Mouse (Mus musculus): ENCODE data around the gene Ifit1bl2. TPM values are rescaled to one million over a fixed set of nuclear protein-coding genes. Genes with fewer than 3 reads are reported as not detected.
"Not testable (repeated sequence)": the region's sequence is repeated elsewhere in the genome, so short reads cannot be mapped to it uniquely, and the experiment has no call there.

The Ifit1bl2 gene
- polyA plus RNA-seq, 1 experiment from 2014 or later: 19.9 TPM

DNA sequence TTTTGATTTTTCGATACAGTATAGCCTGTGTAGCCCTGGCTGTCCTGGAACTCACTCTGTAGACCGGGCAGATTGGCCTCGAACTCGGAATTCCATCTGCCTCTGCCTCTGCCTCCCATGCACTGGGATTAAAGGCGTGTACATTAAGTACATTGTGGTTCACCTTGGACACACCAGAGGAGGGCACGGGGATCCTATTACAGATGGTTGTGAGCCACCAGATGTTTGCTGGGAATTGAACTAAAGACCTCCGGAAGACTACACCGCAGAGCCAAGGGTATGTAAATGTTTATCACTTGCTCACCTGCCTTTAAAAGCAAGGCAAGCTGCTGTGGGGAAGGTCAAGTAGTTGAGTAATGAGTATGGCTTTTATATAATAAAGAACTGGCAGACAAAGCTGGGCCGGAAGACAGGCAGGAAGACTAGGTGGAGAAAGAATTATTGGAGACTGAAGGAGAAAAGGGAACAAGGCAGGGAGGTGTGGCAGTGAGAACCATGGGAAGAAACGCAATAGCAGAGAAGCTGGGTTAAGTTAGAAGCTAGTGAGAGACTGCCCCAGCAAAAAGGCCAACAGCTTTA, 14.8 kb upstream of the Ifit1bl2 start:
- no peaks in the 10 kb centered on the region for H3K27me3 ChIP-seq (replicated peaks; ENCODE audit: control insufficient read depth, insufficient read depth, low read length)
- H3K36me3 ChIP-seq (ENCODE audit: control insufficient read depth, insufficient read depth, low read length): no peaks in the 10 kb centered on the region
- H3K4me3 ChIP-seq (ENCODE audit: low read length): no peak overlapping the region
- H3K9ac ChIP-seq (ENCODE audit: low read depth, low read length): no peak overlapping the region
- 74% methylated on average over 10 of the region's 10 CpGs for WGBS
- no peak overlapping the region for H3K27ac ChIP-seq (ENCODE audit: low read length)
- ATAC-seq: no peak
- no peaks in the 10 kb centered on the region for H3K9me3 ChIP-seq (ENCODE audit: control insufficient read depth, low read length)
- H3K4me1 ChIP-seq (ENCODE audit: control insufficient read depth, insufficient read depth, low read length): no peaks in the 10 kb centered on the region
- no peak overlapping the region for H3K4me2 ChIP-seq (ENCODE audit: low read depth, low read length)

DNA sequence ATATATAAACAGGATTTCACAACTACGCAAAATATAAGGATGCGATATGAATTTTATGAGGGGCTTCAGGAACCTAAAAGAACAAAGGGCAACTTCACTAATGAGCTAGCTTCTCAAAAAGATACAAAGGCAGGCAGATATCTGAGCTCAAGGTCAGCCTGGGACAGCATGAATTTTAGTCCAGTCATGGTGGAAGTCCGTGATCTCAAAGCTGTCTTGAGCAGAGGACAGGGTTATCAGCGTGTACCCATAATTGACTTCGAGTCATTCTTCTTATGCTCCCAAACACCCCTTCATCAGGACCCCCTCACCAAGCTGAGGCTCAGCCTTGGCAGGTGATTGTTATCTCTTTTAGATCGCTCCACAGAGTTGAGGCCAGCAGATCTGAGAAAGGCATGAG, 10.5 kb upstream of the Ifit1bl2 start:
- no peak overlapping the region for H3K9ac ChIP-seq (ENCODE audit: low read depth, low read length)
- no peak overlapping the region for H3K4me2 ChIP-seq (ENCODE audit: low read depth, low read length)
- no peaks in the 10 kb centered on the region for H3K27me3 ChIP-seq (replicated peaks; ENCODE audit: control insufficient read depth, insufficient read depth, low read length)
- no peaks in the 10 kb centered on the region for H3K4me1 ChIP-seq (ENCODE audit: control insufficient read depth, insufficient read depth, low read length)
- no peak for ATAC-seq
- H3K4me3 ChIP-seq (ENCODE audit: low read length): no peak overlapping the region
- no peaks in the 10 kb centered on the region for H3K36me3 ChIP-seq (ENCODE audit: control insufficient read depth, insufficient read depth, low read length)
- no peaks in the 10 kb centered on the region for H3K9me3 ChIP-seq (ENCODE audit: control insufficient read depth, low read length)
- WGBS: 81% methylated on average over 6 of the region's 6 CpGs
- H3K27ac ChIP-seq (ENCODE audit: low read length): no peak overlapping the region

GRCm38 (mm10) chr19:34650276-34650675, 9.7 kb upstream of the Ifit1bl2 start:
- Histone ChIP-seq H3K4me2 (ENCODE audit: low read depth, low read length) (no peak overlapping the region), H3K36me3 (ENCODE audit: control insufficient read depth, insufficient read depth, low read length) (no peaks in the 10 kb centered on the region), H3K9ac (ENCODE audit: low read depth, low read length) (no peak overlapping the region), H3K9me3 (ENCODE audit: control insufficient read depth, low read length) (no peaks in the 10 kb centered on the region), H3K27me3 (replicated peaks; ENCODE audit: control insufficient read depth, insufficient read depth, low read length) (no peaks in the 10 kb centered on the region), H3K4me3 (ENCODE audit: low read length) (no peak overlapping the region), H3K4me1 (ENCODE audit: control insufficient read depth, insufficient read depth, low read length) (no peaks in the 10 kb centered on the region), H3K27ac (ENCODE audit: low read length) (no peak overlapping the region)
- ATAC-seq: no peak
- WGBS: 87% methylated on average over 3 of the region's 3 CpGs

DNA sequence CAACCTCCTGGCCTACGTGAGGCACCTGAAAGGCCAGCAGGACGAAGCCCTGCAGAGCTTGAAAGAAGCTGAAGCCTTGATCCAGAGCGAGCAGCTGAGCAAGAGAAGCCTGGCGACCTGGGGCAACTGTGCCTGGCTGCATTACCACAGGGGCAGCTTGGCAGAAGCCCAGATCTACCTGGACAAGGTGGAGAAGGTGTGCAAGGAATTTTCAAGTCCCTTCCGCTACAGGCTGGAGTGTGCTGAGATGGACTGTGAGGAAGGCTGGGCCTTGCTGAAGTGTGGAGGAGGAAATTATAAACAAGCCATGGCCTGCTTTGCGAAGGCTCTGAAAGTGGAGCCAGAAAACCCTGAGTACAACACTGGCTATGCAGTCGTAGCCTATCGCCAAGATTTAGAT, 7.1 kb upstream of the Ifit1bl2 start:
- not testable (repeated sequence) for H3K27ac ChIP-seq (ENCODE audit: low read length); H3K9ac ChIP-seq (ENCODE audit: low read depth, low read length); H3K36me3 ChIP-seq (ENCODE audit: control insufficient read depth, insufficient read depth, low read length); H3K9me3 ChIP-seq (ENCODE audit: control insufficient read depth, low read length); ATAC-seq; H3K4me1 ChIP-seq (ENCODE audit: control insufficient read depth, insufficient read depth, low read length); H3K4me3 ChIP-seq (ENCODE audit: low read length); H3K27me3 ChIP-seq (replicated peaks; ENCODE audit: control insufficient read depth, insufficient read depth, low read length); H3K4me2 ChIP-seq (ENCODE audit: low read depth, low read length)
- WGBS: 87% methylated on average over 7 of the region's 8 CpGs

GRCm38 (mm10) chr19:34642616-34643015, 2.1 kb upstream of the Ifit1bl2 start:
- H3K27ac ChIP-seq (ENCODE audit: low read length): no peak overlapping the region
- no peak overlapping the region for H3K9ac ChIP-seq (ENCODE audit: low read depth, low read length)
- ATAC-seq: peak; percentile 58
- no peaks in the 10 kb centered on the region for H3K9me3 ChIP-seq (ENCODE audit: control insufficient read depth, low read length)
- peaks cover 6% of the 10 kb centered on the region for H3K4me1 ChIP-seq (ENCODE audit: control insufficient read depth, insufficient read depth, low read length)
- H3K36me3 ChIP-seq (ENCODE audit: control insufficient read depth, insufficient read depth, low read length): no peaks in the 10 kb centered on the region
- H3K27me3 ChIP-seq (replicated peaks; ENCODE audit: control insufficient read depth, insufficient read depth, low read length): 0 out of 2 replicates have a peak, but pooled peaks cover 2% of the 10 kb centered on the region
- 67% methylated on average over 5 of the region's 5 CpGs for WGBS
- 0 out of 2 replicates have a peak overlapping the region, but pooled peaks have one; percentile 12 for H3K4me2 ChIP-seq (ENCODE audit: low read depth, low read length)
- H3K4me3 ChIP-seq (ENCODE audit: low read length): no peak overlapping the region

DNA sequence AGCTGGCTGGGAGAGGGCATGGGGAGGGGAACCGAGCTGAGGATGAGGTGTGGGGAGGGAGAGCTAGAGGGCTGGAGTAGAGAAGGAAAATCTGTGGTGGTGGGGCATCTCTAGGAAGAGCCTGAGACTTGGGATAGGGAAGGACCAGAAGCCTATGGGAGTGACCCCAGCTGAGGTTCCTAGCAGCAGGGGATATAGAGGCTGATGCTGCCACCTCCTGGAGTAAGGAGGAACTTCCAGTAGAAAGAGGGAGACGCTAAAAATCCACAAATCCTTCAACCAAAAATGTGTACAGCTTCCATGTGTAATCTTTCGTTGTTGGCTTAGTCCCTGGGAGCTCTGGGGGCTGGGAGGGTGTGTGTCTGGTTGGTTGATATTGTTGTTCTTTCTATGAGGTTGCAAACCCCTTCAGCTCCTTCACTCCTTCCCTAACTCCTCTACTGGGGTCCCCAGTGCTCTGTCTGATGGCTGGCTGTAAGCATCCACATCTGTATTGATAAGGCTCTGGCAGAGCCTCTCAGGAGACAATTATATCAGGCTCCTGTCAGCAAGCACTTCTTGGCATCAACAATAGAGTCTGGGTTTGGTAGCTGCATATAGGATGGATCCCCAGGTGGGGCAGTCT, 3.5 kb downstream of the Ifit1bl2 start:
- peak; percentile 45; the same call in 1 of the 2 replicates for ATAC-seq
- Histone ChIP-seq H3K4me2 (ENCODE audit: low read depth, low read length) (no peak overlapping the region), H3K27me3 (replicated peaks; ENCODE audit: control insufficient read depth, insufficient read depth, low read length) (0 out of 2 replicates have a peak, but pooled peaks cover 4% of the 10 kb centered on the region), H3K27ac (ENCODE audit: low read length) (no peak overlapping the region), H3K9me3 (ENCODE audit: control insufficient read depth, low read length) (no peaks in the 10 kb centered on the region), H3K4me1 (ENCODE audit: control insufficient read depth, insufficient read depth, low read length) (peaks cover 6% of the 10 kb centered on the region), H3K36me3 (ENCODE audit: control insufficient read depth, insufficient read depth, low read length) (no peaks in the 10 kb centered on the region), H3K4me3 (ENCODE audit: low read length) (no peak overlapping the region), H3K9ac (ENCODE audit: low read depth, low read length) (no peak overlapping the region)
- 7% methylated on average over 3 of the region's 3 CpGs for WGBS

- Histone ChIP-seq H3K4me3 (ENCODE audit: low read length) (no peak overlapping the region), H3K4me2 (ENCODE audit: low read depth, low read length) (no peak overlapping the region), H3K27ac (ENCODE audit: low read length) (no peak overlapping the region), H3K36me3 (ENCODE audit: control insufficient read depth, insufficient read depth, low read length) (no peaks in the 10 kb centered on the region), H3K27me3 (replicated peaks; ENCODE audit: control insufficient read depth, insufficient read depth, low read length) (0 out of 2 replicates have a peak, but pooled peaks cover 4% of the 10 kb centered on the region), H3K9ac (ENCODE audit: low read depth, low read length) (no peak overlapping the region), H3K4me1 (ENCODE audit: control insufficient read depth, insufficient read depth, low read length) (no peaks in the 10 kb centered on the region), H3K9me3 (ENCODE audit: control insufficient read depth, low read length) (no peaks in the 10 kb centered on the region)
- WGBS: 63% methylated on average over 2 of the region's 2 CpGs
- no peak for ATAC-seq
These were observed 7.1 kb downstream of the Ifit1bl2 start for GRCm38 (mm10) chr19:34633484-34633883.

GRCm38 (mm10) chr19:34631487-34631886, 9.1 kb downstream of the Ifit1bl2 start:
- Histone ChIP-seq H3K9ac (ENCODE audit: low read depth, low read length) (no peak overlapping the region), H3K4me2 (ENCODE audit: low read depth, low read length) (no peak overlapping the region), H3K4me3 (ENCODE audit: low read length) (no peak overlapping the region), H3K27ac (ENCODE audit: low read length) (no peak overlapping the region), H3K36me3 (ENCODE audit: control insufficient read depth, insufficient read depth, low read length) (no peaks in the 10 kb centered on the region), H3K27me3 (replicated peaks; ENCODE audit: control insufficient read depth, insufficient read depth, low read length) (no peaks in the 10 kb centered on the region), H3K4me1 (ENCODE audit: control insufficient read depth, insufficient read depth, low read length) (0 out of 2 replicates have a peak, but pooled peaks cover 2% of the 10 kb centered on the region), H3K9me3 (ENCODE audit: control insufficient read depth, low read length) (no peaks in the 10 kb centered on the region)
- no peak for ATAC-seq

DNA sequence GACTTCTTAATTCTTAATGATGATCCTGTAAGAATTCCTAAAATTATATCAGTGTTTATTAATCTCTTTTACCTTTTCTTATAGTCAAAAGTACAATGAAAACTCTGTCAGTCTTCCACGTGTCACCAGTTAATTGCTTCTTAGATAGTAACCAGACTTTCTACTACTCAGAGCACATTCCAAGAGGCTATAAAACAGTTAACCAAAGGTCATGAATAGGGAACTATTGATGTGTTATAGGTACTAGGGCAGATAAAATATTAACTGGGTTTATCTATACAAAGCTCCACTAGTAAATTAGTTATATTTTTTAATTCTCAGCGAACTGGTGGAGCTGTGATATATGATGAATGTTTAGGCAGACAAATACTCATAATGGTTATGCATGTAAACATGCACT, 13.0 kb downstream of the Ifit1bl2 start:
- Histone ChIP-seq H3K27me3 (replicated peaks; ENCODE audit: control insufficient read depth, insufficient read depth, low read length) (no peaks in the 10 kb centered on the region), H3K9me3 (ENCODE audit: control insufficient read depth, low read length) (no peaks in the 10 kb centered on the region), H3K27ac (ENCODE audit: low read length) (no peak overlapping the region), H3K4me1 (ENCODE audit: control insufficient read depth, insufficient read depth, low read length) (peaks cover 4% of the 10 kb centered on the region; the same call in 1 of the 2 replicates), H3K4me3 (ENCODE audit: low read length) (no peak overlapping the region), H3K4me2 (ENCODE audit: low read depth, low read length) (no peak overlapping the region), H3K9ac (ENCODE audit: low read depth, low read length) (no peak overlapping the region), H3K36me3 (ENCODE audit: control insufficient read depth, insufficient read depth, low read length) (no peaks in the 10 kb centered on the region)
- ATAC-seq: peak; percentile 82
- WGBS: 27% methylated on average over 2 of the region's 2 CpGs

Measured in intestine, embryonic 16.5 days (tissue).